In genomic region chrX:48644122-48644521, GRCm38 (mm10) we compare ENCODE assay signal across 9 mouse cellular contexts. TPM values are rescaled to one million over a fixed set of nuclear protein-coding genes. Genes with fewer than 3 reads are reported as not detected.
A peak's percentile ranks its signal among the peaks of the same experiment; 100 is the strongest.
DNase-seq lines count a peak whose midpoint lies in the region; ATAC-seq and TF ChIP-seq lines count a peak whose summit lies in the region.
"Had no signal": no experiment of that assay in that cellular context is flagged by ENCODE, and none has a peak within 500 bp of the region (broad histone marks: within the 10 kb centered on the region; RNA-seq: fewer than 3 reads in every experiment).

No protein-coding gene starts in this region.

- TF ChIP-seq CTCF in small intestine, adult 2 months (IDR thresholded peaks at IDR 0.05; ENCODE audit: extremely low read depth, insufficient read length, insufficient replicate concordance, low read depth, low read length) = peak; percentile 35; the same call in 1 of the 2 replicates

- DNase-seq in heart, adult 11 months = peak; percentile 61
- no peak for DNase-seq in heart, embryonic 10.5 days (ENCODE audit: low spot score)
- DNase-seq in 3T3-L1 (ENCODE audit: low read depth, low spot score) = peak; percentile 62
- DNase-seq in T-cell, adult 2 months (ENCODE audit: low spot score) = peak; percentile 7
- peak; percentile 16 for DNase-seq in embryonic facial prominence, embryonic 10.5 days (ENCODE audit: low spot score)
- DNase-seq in left cerebral cortex, postnatal 36 days (ENCODE audit: low spot score in 2 of 2) = peak; percentile 8 to 12

- H3K9me3 ChIP-seq in heart, embryonic 10.5 days = no peaks in the 10 kb centered on the region
- no peaks in the 10 kb centered on the region for H3K9me3 ChIP-seq in embryonic facial prominence, embryonic 10.5 days
- H3K9me3 ChIP-seq in neural tube, embryonic 15.5 days (replicated peaks) = no peaks in the 10 kb centered on the region
- H3K9me3 ChIP-seq: heart, embryonic 15.5 days had no signal

- H3K9ac ChIP-seq in neural tube, embryonic 15.5 days (replicated peaks) = no peak overlapping the region
- H3K9ac ChIP-seq: heart, embryonic 15.5 days had no signal

- no peak overlapping the region for H3K27ac ChIP-seq in heart, embryonic 10.5 days
- H3K27ac ChIP-seq in embryonic facial prominence, embryonic 10.5 days (replicated peaks) = no peak overlapping the region
- no peak overlapping the region for H3K27ac ChIP-seq in small intestine, adult 2 months (ENCODE audit: insufficient read depth, low read depth, low read length)
- no peak overlapping the region for H3K27ac ChIP-seq in neural tube, embryonic 15.5 days (replicated peaks)
- H3K27ac ChIP-seq: heart, embryonic 15.5 days had no signal

- TF ChIP-seq POLR2A in small intestine, adult 2 months (IDR thresholded peaks at IDR 0.05; ENCODE audit: low read depth, low read length) = no peak

- intact Hi-C loops in left cerebral cortex, postnatal 36 days (cut with DNase I) = no loop called here

- no peaks in the 10 kb centered on the region for H3K4me1 ChIP-seq in heart, embryonic 10.5 days
- H3K4me1 ChIP-seq in embryonic facial prominence, embryonic 10.5 days = no peaks in the 10 kb centered on the region
- no peaks in the 10 kb centered on the region for H3K4me1 ChIP-seq in small intestine, adult 2 months (ENCODE audit: control insufficient read depth, insufficient read depth, insufficient read length, low read length)
- H3K4me1 ChIP-seq in neural tube, embryonic 15.5 days = no peaks in the 10 kb centered on the region
- H3K4me1 ChIP-seq: heart, embryonic 15.5 days had no signal

- ATAC-seq in neural tube, embryonic 15.5 days (ENCODE audit: low FRiP score) = no peak

- H3K36me3 ChIP-seq in heart, embryonic 10.5 days = no peaks in the 10 kb centered on the region
- H3K36me3 ChIP-seq in embryonic facial prominence, embryonic 10.5 days (replicated peaks) = 0 out of 2 replicates have a peak, but pooled peaks cover 5% of the 10 kb centered on the region
- H3K36me3 ChIP-seq in small intestine, adult 2 months (ENCODE audit: control insufficient read depth, insufficient read depth, low read length) = no peaks in the 10 kb centered on the region; the same call in 1 of the 2 replicates
- H3K36me3 ChIP-seq in neural tube, embryonic 15.5 days = 0 out of 2 replicates have a peak, but pooled peaks cover 2% of the 10 kb centered on the region
- H3K36me3 ChIP-seq: heart, embryonic 15.5 days had no signal

- H3K27me3 ChIP-seq in heart, embryonic 10.5 days (ENCODE audit: insufficient read depth, poor library complexity, severe bottlenecking) = no peaks in the 10 kb centered on the region
- H3K27me3 ChIP-seq in embryonic facial prominence, embryonic 10.5 days (replicated peaks; ENCODE audit: low read depth, poor library complexity, severe bottlenecking) = no peaks in the 10 kb centered on the region
- H3K27me3 ChIP-seq in small intestine, adult 2 months (ENCODE audit: control insufficient read depth, insufficient read depth, low read length) = no peaks in the 10 kb centered on the region
- no peaks in the 10 kb centered on the region for H3K27me3 ChIP-seq in neural tube, embryonic 15.5 days (replicated peaks)
- H3K27me3 ChIP-seq: heart, embryonic 15.5 days had no signal

- WGBS in heart, embryonic 10.5 days = 87% methylated on average over 2 of the region's 2 CpGs
- 93% methylated on average over 2 of the region's 2 CpGs for whole genome bisulfite sequencing in embryonic facial prominence, embryonic 10.5 days
- WGBS in small intestine, adult 2 months = 94% methylated on average over 2 of the region's 2 CpGs
- WGBS in neural tube, embryonic 15.5 days = 94% methylated on average over 2 of the region's 2 CpGs

- H3K4me3 ChIP-seq in heart, embryonic 10.5 days = no peak overlapping the region
- no peak overlapping the region for H3K4me3 ChIP-seq in embryonic facial prominence, embryonic 10.5 days
- no peak overlapping the region for H3K4me3 ChIP-seq in small intestine, adult 2 months (ENCODE audit: low read depth, low read length)
- no peak overlapping the region for H3K4me3 ChIP-seq in neural tube, embryonic 15.5 days (replicated peaks)
- H3K4me3 ChIP-seq: heart, embryonic 15.5 days had no signal

- no peak overlapping the region for H3K4me2 ChIP-seq in neural tube, embryonic 15.5 days
- H3K4me2 ChIP-seq: heart, embryonic 15.5 days had no signal

RNA-seq across cellular contexts. Expression of gene Slc25a14, which starts 20.9 kb away (rescaled TPM):
- polyA plus RNA-seq in heart, embryonic 10.5 days (2016; fragmentation: Nextera tagmentation; extraction: Ambion mirVana) = 10.9 and 11.0 TPM in 2 replicates
- 17.3 and 17.7 TPM in 2 replicates for polyA plus RNA-seq in embryonic facial prominence, embryonic 10.5 days (2016; fragmentation: Nextera tagmentation; extraction: Ambion mirVana)
- total RNA-seq in left cerebral cortex, postnatal 36 days (2021) = 10 to 100 TPM; 60.8 to 64.0 TPM
- 0.10 and 0.33 TPM in 2 replicates for polyA plus RNA-seq in small intestine, adult 2 months (2012; rRNA removed)
- 35.6 and 40.8 TPM in 2 replicates for polyA plus RNA-seq in neural tube, embryonic 15.5 days (2015; fragmentation: Nextera tagmentation; extraction: Ambion mirVana)

RNA-seq across cellular contexts. Expression of gene Gpr119, which starts 30.2 kb away (rescaled TPM):
- polyA plus RNA-seq in heart, embryonic 10.5 days (2016; fragmentation: Nextera tagmentation; extraction: Ambion mirVana) = not detected in 2 replicates
- not detected in 2 replicates for polyA plus RNA-seq in embryonic facial prominence, embryonic 10.5 days (2016; fragmentation: Nextera tagmentation; extraction: Ambion mirVana)
- total RNA-seq in left cerebral cortex, postnatal 36 days (2021) = not detected
- polyA plus RNA-seq in small intestine, adult 2 months (2012; rRNA removed) = 0.04 and 0.55 TPM in 2 replicates
- polyA plus RNA-seq in neural tube, embryonic 15.5 days (2015; fragmentation: Nextera tagmentation; extraction: Ambion mirVana) = 0.09 TPM in 1 of 2 replicates, not detected in the other
- polyA plus RNA-seq: heart, embryonic 15.5 days had no signal

RNA-seq across cellular contexts. Expression of gene Zfp280c, which starts 49.8 kb away (rescaled TPM):
- polyA plus RNA-seq in heart, embryonic 10.5 days (2016; fragmentation: Nextera tagmentation; extraction: Ambion mirVana) = 7.4 and 8.8 TPM in 2 replicates
- 19.1 and 20.8 TPM in 2 replicates for polyA plus RNA-seq in embryonic facial prominence, embryonic 10.5 days (2016; fragmentation: Nextera tagmentation; extraction: Ambion mirVana)
- total RNA-seq in left cerebral cortex, postnatal 36 days (2021) = 10 to 100 TPM; 19.8 to 23.4 TPM
- polyA plus RNA-seq in small intestine, adult 2 months (2012; rRNA removed) = 0.19 and 0.65 TPM in 2 replicates
- polyA plus RNA-seq in neural tube, embryonic 15.5 days (2015; fragmentation: Nextera tagmentation; extraction: Ambion mirVana) = 7.2 and 7.9 TPM in 2 replicates

RNA-seq across cellular contexts. Expression of gene Rbmx2, which starts 50.7 kb away (rescaled TPM):
- polyA plus RNA-seq in heart, embryonic 10.5 days (2016; fragmentation: Nextera tagmentation; extraction: Ambion mirVana) = 20.2 and 22.7 TPM in 2 replicates
- polyA plus RNA-seq in embryonic facial prominence, embryonic 10.5 days (2016; fragmentation: Nextera tagmentation; extraction: Ambion mirVana) = 28.7 and 29.0 TPM in 2 replicates
- total RNA-seq in left cerebral cortex, postnatal 36 days (2021) = 1 to 10 TPM; 5.0 to 5.3 TPM
- polyA plus RNA-seq in small intestine, adult 2 months (2012; rRNA removed) = 0.10 and 0.24 TPM in 2 replicates
- 19.9 and 20.7 TPM in 2 replicates for polyA plus RNA-seq in neural tube, embryonic 15.5 days (2015; fragmentation: Nextera tagmentation; extraction: Ambion mirVana)
